Mouse (Mus musculus) embryonic fibroblast, embryonic 13.5 days (primary cell): Measurements from ENCODE around the gene Sod1.

Experiments
- CTCF ChIP-seq: IDR thresholded peaks from 2 replicates; pipeline ENCODE4 v1.5.1; 2011; ENCODE audit warnings: mild to moderate bottlenecking, control low read depth, low read length, moderate library complexity, borderline replicate concordance; ENCODE audit not compliant: insufficient read depth
- POLR2A ChIP-seq: IDR thresholded peaks from 2 replicates; pipeline ENCODE4 v1.6.1; 2011; ENCODE audit warnings: low read depth, mild to moderate bottlenecking, control low read depth, low read length, moderate library complexity

DNA sequence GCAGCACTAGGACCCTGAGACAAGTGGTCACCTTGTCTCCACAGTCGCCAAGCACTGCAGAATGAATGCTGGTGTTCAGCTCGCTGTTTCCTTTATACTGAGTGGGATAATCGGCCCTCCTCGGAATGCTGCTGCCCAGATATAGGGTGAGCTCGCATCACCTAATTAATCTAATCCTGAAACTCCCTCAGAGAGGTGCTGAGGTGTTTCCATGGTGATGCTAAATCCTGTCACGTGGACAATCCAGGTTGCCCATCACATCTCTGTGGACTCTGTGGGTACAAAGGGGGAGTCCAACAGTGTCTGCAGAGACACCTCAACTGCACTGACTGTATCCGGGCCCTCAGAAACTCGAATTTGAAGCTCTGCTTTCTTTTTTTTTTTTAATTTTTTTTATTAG lies 49.1 kb upstream of the Sod1 start:
- TF ChIP-seq POLR2A (no peak), CTCF (no peak)
